16 mouse cellular contexts compared by ENCODE assay signal in the genomic region with DNA sequence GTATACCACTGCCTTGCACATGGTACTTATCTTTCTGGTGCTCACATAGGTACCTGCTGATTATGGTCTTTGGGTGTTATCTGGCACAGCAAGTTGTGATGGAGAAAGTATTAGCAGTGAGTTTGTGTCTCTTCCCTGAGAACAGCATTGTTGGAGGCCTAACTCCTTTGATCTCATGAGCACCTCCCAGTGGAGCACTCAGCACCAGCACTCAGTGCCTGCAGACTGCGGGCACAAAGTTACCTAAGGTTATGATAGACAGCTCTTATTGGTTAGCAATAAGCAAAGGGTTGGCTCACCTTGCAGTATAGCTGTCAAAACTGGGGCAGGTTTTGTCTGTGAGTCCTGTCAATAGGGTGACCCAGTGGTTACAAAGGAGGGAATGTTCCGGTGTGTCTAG. TPM values are rescaled to one million over a fixed set of nuclear protein-coding genes. Genes with fewer than 3 reads are reported as not detected.
DNase-seq lines count a peak whose midpoint lies in the region; ATAC-seq and TF ChIP-seq lines count a peak whose summit lies in the region.
"Had no signal": no experiment of that assay in that cellular context is flagged by ENCODE, and none has a peak within 500 bp of the region (broad histone marks: within the 10 kb centered on the region; RNA-seq: fewer than 3 reads in every experiment).

No protein-coding gene starts in this region.

- H3K4me3 ChIP-seq in kidney, adult 2 months (ENCODE audit: insufficient read depth, low read depth, low read length) = no peak overlapping the region
- no peak overlapping the region for H3K4me3 ChIP-seq in ES-Bruce4 (ENCODE audit: low read depth, low read length)
- H3K4me3 ChIP-seq in liver, embryonic 12.5 days = no peak overlapping the region
- H3K4me3 ChIP-seq in forebrain, embryonic 16.5 days (replicated peaks; ENCODE audit: low read length) = no peak overlapping the region
- H3K4me3 ChIP-seq: heart, embryonic 10.5 days; intestine, embryonic 15.5 days; limb, embryonic 15.5 days had no signal

- no peaks in the 10 kb centered on the region for H3K36me3 ChIP-seq in kidney, adult 2 months (ENCODE audit: control insufficient read depth, insufficient read depth, low read length)
- H3K36me3 ChIP-seq in ES-Bruce4 (ENCODE audit: control insufficient read depth, insufficient read depth, low read length, poor library complexity, severe bottlenecking) = peaks cover 14% of the 10 kb centered on the region
- H3K36me3 ChIP-seq in liver, embryonic 12.5 days = peaks cover 14% of the 10 kb centered on the region
- H3K36me3 ChIP-seq in forebrain, embryonic 16.5 days (ENCODE audit: control insufficient read depth, insufficient read depth) = peaks cover 6% of the 10 kb centered on the region

- no peaks in the 10 kb centered on the region for H3K9me3 ChIP-seq in ES-Bruce4 (replicated peaks; ENCODE audit: control insufficient read depth, insufficient read depth, low read length, poor library complexity, severe bottlenecking)
- H3K9me3 ChIP-seq in liver, embryonic 12.5 days (replicated peaks) = no peaks in the 10 kb centered on the region
- H3K9me3 ChIP-seq in forebrain, embryonic 16.5 days (ENCODE audit: control insufficient read depth, low read length) = no peaks in the 10 kb centered on the region
- H3K9me3 ChIP-seq: heart, embryonic 10.5 days; intestine, embryonic 15.5 days; limb, embryonic 15.5 days had no signal

- no peak overlapping the region for H3K27ac ChIP-seq in kidney, adult 2 months (ENCODE audit: insufficient read depth, low read depth, low read length)
- no peak overlapping the region for H3K27ac ChIP-seq in ES-Bruce4 (ENCODE audit: insufficient read depth, low read length)
- peak overlapping the region; percentile 58; the same call in 1 of the 2 replicates for H3K27ac ChIP-seq in liver, embryonic 12.5 days
- no peak overlapping the region for H3K27ac ChIP-seq in forebrain, embryonic 16.5 days (ENCODE audit: low read length)
- H3K27ac ChIP-seq: heart, embryonic 10.5 days; intestine, embryonic 15.5 days; limb, embryonic 15.5 days had no signal

- peaks cover 6% of the 10 kb centered on the region for H3K4me1 ChIP-seq in kidney, adult 2 months (ENCODE audit: control insufficient read depth, insufficient read depth, low read length)
- peaks cover 6% of the 10 kb centered on the region for H3K4me1 ChIP-seq in ES-Bruce4 (ENCODE audit: control insufficient read depth, insufficient read depth, low read length)
- H3K4me1 ChIP-seq in liver, embryonic 12.5 days = peaks cover 48% of the 10 kb centered on the region
- peaks cover 16% of the 10 kb centered on the region for H3K4me1 ChIP-seq in forebrain, embryonic 16.5 days (replicated peaks; ENCODE audit: control insufficient read depth, insufficient read depth, low read length)

- ATAC-seq in liver, embryonic 12.5 days = no peak
- no peak for ATAC-seq in forebrain, embryonic 16.5 days
- ATAC-seq: intestine, embryonic 15.5 days had no signal

- no peaks in the 10 kb centered on the region for H3K27me3 ChIP-seq in kidney, adult 2 months (replicated peaks; ENCODE audit: control insufficient read depth, insufficient read depth, low read length)
- H3K27me3 ChIP-seq in ES-Bruce4 (ENCODE audit: control insufficient read depth, insufficient read depth, low read length, poor library complexity, severe bottlenecking) = no peaks in the 10 kb centered on the region
- 0 out of 2 replicates have a peak, but pooled peaks cover 2% of the 10 kb centered on the region for H3K27me3 ChIP-seq in liver, embryonic 12.5 days (replicated peaks)
- H3K27me3 ChIP-seq in forebrain, embryonic 16.5 days (replicated peaks; ENCODE audit: control insufficient read depth, insufficient read depth, low read length) = no peaks in the 10 kb centered on the region
- H3K27me3 ChIP-seq: intestine, embryonic 15.5 days; limb, embryonic 15.5 days had no signal

- no peak for TF ChIP-seq EP300 in ES-Bruce4 (IDR thresholded peaks at IDR 0.05; ENCODE audit: insufficient read depth, low read depth, low read length)

- TF ChIP-seq CTCF in kidney, adult 2 months (conservative IDR thresholded peaks at IDR 0.05; ENCODE audit: insufficient read depth, insufficient read length, low read depth, low read length) = peak; percentile 18; the same call in 1 of the 2 replicates
- TF ChIP-seq CTCF in ES-Bruce4 (IDR thresholded peaks at IDR 0.05; ENCODE audit: low read depth, low read length) = peak; percentile 30

- H3K9ac ChIP-seq in ES-Bruce4 (ENCODE audit: low read depth, poor library complexity, severe bottlenecking) = no peak overlapping the region
- no peak overlapping the region for H3K9ac ChIP-seq in liver, embryonic 12.5 days
- H3K9ac ChIP-seq in forebrain, embryonic 16.5 days (replicated peaks; ENCODE audit: low read depth, low read length) = no peak overlapping the region
- H3K9ac ChIP-seq: intestine, embryonic 15.5 days; limb, embryonic 15.5 days had no signal

- no peak overlapping the region for H3K4me2 ChIP-seq in liver, embryonic 12.5 days
- H3K4me2 ChIP-seq in forebrain, embryonic 16.5 days (ENCODE audit: low read length) = no peak overlapping the region
- H3K4me2 ChIP-seq: limb, embryonic 15.5 days had no signal

- TF ChIP-seq POLR2A in kidney, adult 2 months (IDR thresholded peaks at IDR 0.05; ENCODE audit: low read depth, low read length) = no peak
- TF ChIP-seq POLR2A in ES-Bruce4 (IDR thresholded peaks at IDR 0.05; ENCODE audit: insufficient read depth, low read length) = no peak

- 94% methylated on average over 2 of the region's 2 CpGs for WGBS in kidney, adult 2 months
- 89% methylated on average over 2 of the region's 2 CpGs for WGBS in liver, embryonic 12.5 days (ENCODE audit: insufficient replicate concordance)
- 91% methylated on average over 2 of the region's 2 CpGs for WGBS in forebrain, embryonic 16.5 days

- DNase-seq in kidney, adult 2 months = no peak
- no peak for DNase-seq in kidney, adult 11 months
- DNase-seq in 3T3-L1 (ENCODE audit: low read depth, low spot score) = peak; percentile 20
- no peak for DNase-seq in cerebellum, postnatal 25 days
- DNase-seq in adrenal gland, postnatal 36 days = no peak
- DNase-seq: cerebellum, adult 11 months; gastrocnemius, postnatal 10 days; heart, postnatal 4 days; kidney, postnatal 4 days; lung, postnatal 4 days had no signal

RNA-seq across cellular contexts. Expression of a gene that starts 1.8 kb away (rescaled TPM):
- 163 and 166 TPM in 2 replicates for polyA plus RNA-seq in kidney, adult 2 months (2012; rRNA removed)
- polyA plus RNA-seq in ES-Bruce4 (2011; ENCODE audit: insufficient read depth, insufficient read length, low read depth, missing spikeins) = 411 and 413 TPM in 2 replicates
- polyA plus RNA-seq in liver, embryonic 12.5 days (2016; fragmentation: Nextera tagmentation; extraction: Ambion mirVana) = 332 and 346 TPM in 2 replicates
- total RNA-seq in adrenal gland, postnatal 36 days (2021) = 100 to 1,000 TPM; 222 to 269 TPM
- polyA plus RNA-seq in forebrain, embryonic 16.5 days (2015; fragmentation: Nextera tagmentation; extraction: Ambion mirVana) = 428 TPM in 2 replicates

RNA-seq across cellular contexts. Expression of a gene that starts 15.5 kb away (rescaled TPM):
- 19.0 and 23.5 TPM in 2 replicates for polyA plus RNA-seq in kidney, adult 2 months (2012; rRNA removed)
- 16.3 and 21.6 TPM in 2 replicates for polyA plus RNA-seq in ES-Bruce4 (2011; ENCODE audit: insufficient read depth, insufficient read length, low read depth, missing spikeins)
- polyA plus RNA-seq in liver, embryonic 12.5 days (2016; fragmentation: Nextera tagmentation; extraction: Ambion mirVana) = 18.5 and 20.3 TPM in 2 replicates
- total RNA-seq in adrenal gland, postnatal 36 days (2021) = 10 to 100 TPM; 23.8 to 28.6 TPM
- polyA plus RNA-seq in forebrain, embryonic 16.5 days (2015; fragmentation: Nextera tagmentation; extraction: Ambion mirVana) = 37.7 and 43.0 TPM in 2 replicates

RNA-seq across cellular contexts. Expression of a gene that starts 41.1 kb away (rescaled TPM):
- polyA plus RNA-seq in kidney, adult 2 months (2012; rRNA removed) = 4.9 and 6.5 TPM in 2 replicates
- not detected in 2 replicates for polyA plus RNA-seq in ES-Bruce4 (2011; ENCODE audit: insufficient read depth, insufficient read length, low read depth, missing spikeins)
- 1.3 and 1.6 TPM in 2 replicates for polyA plus RNA-seq in liver, embryonic 12.5 days (2016; fragmentation: Nextera tagmentation; extraction: Ambion mirVana)
- 1 to 10 TPM; 1.1 to 2.4 TPM for total RNA-seq in adrenal gland, postnatal 36 days (2021)
- polyA plus RNA-seq in forebrain, embryonic 16.5 days (2015; fragmentation: Nextera tagmentation; extraction: Ambion mirVana) = 5.5 and 8.3 TPM in 2 replicates
